Mouse (Mus musculus) c-Kit-positive CD71-positive TER-119-negative erythroid progenitor cells, embryonic 14.5 days (primary cell): ENCODE results near the gene Lrmda.
"Not testable (repeated sequence)": the region's sequence is repeated elsewhere in the genome, so short reads cannot be mapped to it uniquely, and the experiment has no call there.

Experiments used
- DNase-seq: peaks from one replicate; pipeline ENCODE4 v3.0.0-alpha.2; 2013; ENCODE audit warnings: low read depth

Lrmda gene

GRCm38 (mm10) chr14:22800871-22801636, 781.5 kb downstream of the Lrmda start:
- DNase-seq, result no peak

- DNase-seq, result not testable (repeated sequence)
Observed at GRCm38 (mm10) chr14:22801714-22802113, 782.2 kb downstream of the Lrmda start.

- DNase-seq, result no peak
Observed at GRCm38 (mm10) chr14:22807324-22807723, 787.8 kb downstream of the Lrmda start.

GRCm38 (mm10) chr14:22807726-22808594, 788.4 kb downstream of the Lrmda start:
- no peak for DNase-seq

- DNase-seq, result no peak
Observed at GRCm38 (mm10) chr14:22808595-22809166, 789.2 kb downstream of the Lrmda start.

GRCm38 (mm10) chr14:22809229-22809628, 789.7 kb downstream of the Lrmda start:
- DNase-seq, result no peak

GRCm38 (mm10) chr14:22810531-22810930, 791.0 kb downstream of the Lrmda start:
- DNase-seq, result no peak

GRCm38 (mm10) chr14:22812824-22813223, 793.3 kb downstream of the Lrmda start:
- no peak for DNase-seq

- no peak for DNase-seq
Observed at GRCm38 (mm10) chr14:22813389-22813788, 793.9 kb downstream of the Lrmda start.

GRCm38 (mm10) chr14:22814811-22815345, 795.4 kb downstream of the Lrmda start:
- DNase-seq, result no peak

GRCm38 (mm10) chr14:22817346-22818201, 798.1 kb downstream of the Lrmda start:
- no peak for DNase-seq

- no peak for DNase-seq
Observed at GRCm38 (mm10) chr14:22818202-22818530, 798.7 kb downstream of the Lrmda start.

- no peak for DNase-seq
Observed at GRCm38 (mm10) chr14:22822942-22823341, 803.4 kb downstream of the Lrmda start.

- no peak for DNase-seq
Observed at GRCm38 (mm10) chr14:22826825-22827224, 807.3 kb downstream of the Lrmda start.

- no peak for DNase-seq
Observed at GRCm38 (mm10) chr14:22837058-22837457, 817.5 kb downstream of the Lrmda start.

GRCm38 (mm10) chr14:22841136-22841535, 821.6 kb downstream of the Lrmda start:
- DNase-seq, result no peak

GRCm38 (mm10) chr14:22844006-22844405, 824.5 kb downstream of the Lrmda start:
- DNase-seq, result no peak

- no peak for DNase-seq
Observed at GRCm38 (mm10) chr14:22845401-22845800, 825.9 kb downstream of the Lrmda start.

GRCm38 (mm10) chr14:22847011-22847786, 827.7 kb downstream of the Lrmda start:
- no peak for DNase-seq

- DNase-seq, result no peak
Observed at GRCm38 (mm10) chr14:22849108-22849507, 829.6 kb downstream of the Lrmda start.

- no peak for DNase-seq
Observed at GRCm38 (mm10) chr14:22860631-22861030, 841.1 kb downstream of the Lrmda start.
